Mouse (Mus musculus) retina, embryonic 14.5 days (tissue): ENCODE data around the gene Nudt19.
"Not testable (repeated sequence)": the region's sequence is repeated elsewhere in the genome, so short reads cannot be mapped to it uniquely, and the experiment has no call there.

Source experiments
- DNase-seq: peaks from one replicate; pipeline ENCODE4 v3.0.0-alpha.2; 2015; ENCODE audit warnings: low spot score

Gene Nudt19

DNA sequence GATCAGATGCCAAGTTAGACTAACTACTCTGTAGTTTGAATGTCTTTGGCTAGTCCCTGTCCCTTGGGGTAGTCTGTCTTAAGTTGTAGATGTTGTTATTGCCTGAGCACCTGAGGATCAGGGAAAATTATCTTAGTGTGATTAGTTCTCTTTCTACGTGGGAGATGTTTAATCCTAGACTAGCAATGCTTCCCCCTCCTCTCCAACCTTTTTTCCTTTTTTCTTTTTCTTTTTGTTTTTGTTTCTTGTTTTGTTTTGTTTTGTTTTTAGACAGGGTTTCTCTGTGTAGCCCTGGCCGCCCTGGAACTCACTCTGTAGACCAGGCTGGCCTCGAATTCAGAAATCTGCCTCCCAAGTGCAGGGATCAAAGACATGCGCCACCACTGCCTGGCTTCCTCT is at the start of gene Nudt19:
TSS of gene Nudt19 (minus strand) at position 100 of the 399 bp plus-strand sequence.
- no peak for DNase-seq

GRCm38 (mm10) chr7:35602766-35603165 is 46.7 kb upstream of the Nudt19 start:
- no peak for DNase-seq

DNA sequence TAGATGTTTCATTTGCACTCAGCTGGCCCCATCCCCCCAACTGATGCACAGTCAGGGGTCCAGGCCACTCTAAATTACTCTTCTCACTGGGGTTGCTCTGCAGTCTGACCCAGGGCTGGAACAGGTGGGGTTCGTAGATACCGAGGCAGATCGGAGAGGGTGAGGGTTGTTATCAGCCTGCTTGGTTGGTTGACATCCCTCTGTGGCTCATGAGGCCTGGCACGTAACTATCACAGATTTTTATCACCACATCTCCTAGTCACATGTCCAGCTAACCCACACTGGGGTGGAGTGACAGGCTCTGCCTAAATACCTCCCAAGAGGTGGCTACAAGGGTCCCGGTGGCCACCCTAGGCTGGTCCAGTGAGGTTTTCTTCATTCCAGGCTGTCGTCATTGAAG is 45.0 kb upstream of the Nudt19 start:
- no peak for DNase-seq

GRCm38 (mm10) chr7:35600031-35600430 is 43.9 kb upstream of the Nudt19 start:
- no peak for DNase-seq

GRCm38 (mm10) chr7:35599492-35599891 is 43.4 kb upstream of the Nudt19 start:
- DNase-seq, result no peak

DNA sequence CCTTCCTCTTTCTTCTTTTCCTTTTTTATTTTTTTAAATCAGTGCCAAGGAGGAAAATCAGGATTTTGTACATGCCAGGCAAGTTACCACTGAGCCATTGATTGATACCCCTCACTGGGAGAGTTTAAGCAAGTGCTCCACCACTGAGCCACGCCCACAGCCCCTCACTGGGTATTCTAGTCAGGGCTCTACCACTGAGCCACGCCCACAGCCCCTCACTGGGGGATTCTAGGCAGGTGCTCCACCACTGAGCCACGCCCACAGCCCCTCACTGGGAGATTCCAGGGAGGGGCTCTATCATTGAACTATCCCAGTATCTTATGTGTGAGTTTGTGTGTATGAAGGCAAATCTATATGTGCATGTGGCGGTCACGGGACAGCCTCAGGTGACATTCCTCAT is 38.2 kb upstream of the Nudt19 start:
- DNase-seq, result no peak

DNA sequence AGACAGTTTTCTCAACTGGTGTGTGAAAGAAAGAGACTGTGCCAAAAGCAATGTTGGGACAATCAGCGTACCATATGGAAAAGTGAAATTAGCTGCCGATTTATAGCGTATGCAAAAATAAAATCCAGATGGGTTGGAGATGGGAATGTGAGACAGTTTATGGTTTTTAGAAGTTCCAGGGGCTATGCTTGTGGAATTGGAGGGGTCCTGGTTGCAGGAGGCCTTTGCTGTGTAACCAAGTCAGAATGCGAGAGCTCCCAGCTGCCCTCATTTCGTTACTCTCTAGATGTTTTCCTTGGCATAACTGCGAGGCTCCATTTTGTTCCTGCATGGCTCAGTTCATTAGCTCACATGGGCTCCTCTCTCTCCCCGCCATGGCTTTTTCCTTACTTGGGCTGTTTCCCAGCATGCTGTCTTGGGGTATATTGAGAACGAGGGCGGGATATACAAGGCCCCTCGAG is 34.7 kb upstream of the Nudt19 start:
- no peak for DNase-seq

- DNase-seq, result no peak
Measured at GRCm38 (mm10) chr7:35589485-35589884, 33.4 kb upstream of the Nudt19 start.

DNA sequence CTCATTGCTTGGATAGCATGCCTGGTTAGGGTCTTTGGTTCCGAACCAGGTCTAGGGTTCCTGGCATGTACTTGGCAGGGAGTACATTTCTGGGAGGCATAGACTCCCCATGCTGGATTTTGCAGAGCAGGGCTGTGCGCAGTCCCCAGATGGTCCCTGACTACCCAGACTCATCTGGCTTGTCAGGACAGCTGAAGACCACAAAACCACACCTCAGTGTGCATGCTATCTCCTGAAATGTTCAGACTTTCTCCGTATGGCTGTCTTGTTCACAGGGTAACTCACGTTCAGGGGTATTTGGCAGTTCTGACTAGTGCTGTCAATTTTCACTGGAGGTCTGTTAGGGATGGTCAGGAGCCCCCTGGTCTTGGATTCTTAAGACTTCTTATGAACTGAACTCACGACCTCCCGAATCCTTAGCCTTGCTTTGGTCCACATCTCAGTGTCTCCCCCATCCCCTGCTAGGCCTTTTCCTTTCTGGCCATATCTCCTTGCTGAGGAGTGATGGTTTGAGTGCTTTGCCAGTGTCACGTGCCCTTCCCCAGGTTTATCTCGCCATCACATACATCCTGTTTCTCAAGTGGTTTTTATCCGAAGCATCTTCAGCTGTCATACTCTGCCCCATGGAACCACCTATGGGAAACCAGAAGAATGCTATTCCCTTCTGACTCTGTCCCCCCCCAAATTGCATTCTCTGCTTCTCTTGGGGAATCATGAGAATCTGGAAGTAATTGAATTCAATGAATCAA is 32.8 kb upstream of the Nudt19 start:
- DNase-seq, result no peak

- no peak for DNase-seq
Measured at GRCm38 (mm10) chr7:35587728-35588127, 31.6 kb upstream of the Nudt19 start.

DNA sequence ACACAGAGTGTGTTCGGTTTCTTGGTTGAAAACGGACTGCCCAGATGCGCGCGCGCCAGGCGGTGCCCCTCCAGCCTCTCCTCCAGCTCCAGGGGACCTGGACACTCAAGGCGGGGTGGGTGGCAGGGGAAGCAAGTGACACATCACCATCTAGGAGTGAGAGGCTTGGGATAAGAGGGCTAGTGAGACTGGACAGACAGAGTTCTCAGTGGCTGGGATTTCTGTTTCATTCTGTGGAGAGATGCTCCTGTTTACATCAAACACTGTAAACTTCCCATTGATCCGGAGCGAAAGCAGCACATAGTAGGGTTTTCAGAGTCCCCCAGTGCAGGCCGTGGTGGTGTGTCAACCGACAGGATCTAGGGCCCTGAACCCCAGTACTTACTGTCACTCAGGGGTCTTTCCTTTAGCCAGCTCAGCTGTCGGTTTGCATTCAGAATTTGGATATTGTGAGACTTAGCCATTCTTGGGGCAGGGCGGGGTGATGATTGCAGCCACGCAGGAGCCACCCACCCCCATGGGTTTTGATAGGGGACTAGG is 30.9 kb upstream of the Nudt19 start:
- no peak for DNase-seq

GRCm38 (mm10) chr7:35586055-35586905 is 30.2 kb upstream of the Nudt19 start, which contains the start of gene Ankrd27:
Gene Ankrd27, plus strand, starts transcription at chr7:35586244.
- peak; percentile 98 for DNase-seq

GRCm38 (mm10) chr7:35585191-35586054 is 29.3 kb upstream of the Nudt19 start, which contains the start of gene Rgs9bp:
Gene Rgs9bp, minus strand, starts transcription at chr7:35585582.
- peak; percentile 69 for DNase-seq

DNA sequence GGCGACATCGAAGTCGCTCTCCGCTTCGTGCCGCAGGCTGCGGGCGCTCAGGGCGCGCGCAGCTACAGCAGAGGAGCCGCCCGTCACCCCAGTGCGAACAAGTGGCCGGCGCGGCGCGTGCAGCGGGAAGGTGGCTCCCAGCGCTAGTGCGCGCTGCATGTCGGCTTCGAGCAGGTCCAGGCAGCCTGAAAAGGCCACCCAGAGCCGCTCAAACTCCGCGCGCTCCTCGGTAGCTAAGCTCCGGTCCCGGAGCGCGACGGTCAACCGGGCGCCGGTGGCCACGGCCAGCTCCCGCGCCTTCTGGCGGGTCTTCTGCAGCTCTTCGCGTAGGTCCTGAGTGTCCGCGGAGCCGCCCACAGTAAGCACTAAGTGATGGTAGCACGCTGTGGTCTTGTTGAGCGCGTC is 28.7 kb upstream of the Nudt19 start:
- peak; percentile 57 for DNase-seq

DNA sequence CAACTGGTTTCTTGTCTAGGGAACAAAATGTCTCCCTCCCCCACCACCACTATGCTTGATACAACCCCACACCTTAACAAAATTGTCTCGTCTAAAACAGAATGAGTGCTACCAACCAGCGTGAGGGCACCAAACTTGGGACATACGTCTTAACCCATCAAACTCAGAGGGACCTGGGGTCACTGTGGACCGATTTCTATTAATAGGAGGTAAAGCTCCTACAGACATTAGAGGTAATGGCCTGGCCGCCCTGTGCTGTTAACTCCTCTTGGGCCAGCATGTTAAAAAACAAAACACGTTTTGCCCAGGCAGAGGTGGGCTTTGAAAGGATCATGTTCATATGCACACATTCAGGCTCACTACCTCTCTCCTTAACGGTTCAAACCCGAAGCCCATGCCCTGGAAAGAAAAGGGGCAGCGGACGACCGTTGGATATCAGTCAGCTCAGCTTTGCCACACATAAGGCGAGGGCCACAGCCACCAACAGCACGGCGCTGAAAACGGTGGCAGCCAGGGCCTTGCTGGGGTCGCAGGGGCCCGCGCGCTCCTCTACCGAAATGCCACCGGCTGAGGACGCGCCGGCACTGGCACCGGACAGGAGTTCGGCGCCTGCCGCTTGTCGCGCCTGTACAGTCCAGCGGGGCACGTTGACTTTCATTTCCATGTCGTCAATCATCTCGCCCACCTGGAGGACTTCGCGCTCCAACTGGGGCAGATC is 28.1 kb upstream of the Nudt19 start:
- no peak for DNase-seq

- peak; percentile 25 for DNase-seq
Measured at GRCm38 (mm10) chr7:35583476-35584025, 27.4 kb upstream of the Nudt19 start.

- peak; percentile 35 for DNase-seq
Measured at GRCm38 (mm10) chr7:35582719-35583118, 26.6 kb upstream of the Nudt19 start.

- DNase-seq, result peak; percentile 75
Measured at GRCm38 (mm10) chr7:35579849-35580248, 23.7 kb upstream of the Nudt19 start.

GRCm38 (mm10) chr7:35570883-35571282 is 14.8 kb upstream of the Nudt19 start:
- DNase-seq, result not testable (repeated sequence)

DNA sequence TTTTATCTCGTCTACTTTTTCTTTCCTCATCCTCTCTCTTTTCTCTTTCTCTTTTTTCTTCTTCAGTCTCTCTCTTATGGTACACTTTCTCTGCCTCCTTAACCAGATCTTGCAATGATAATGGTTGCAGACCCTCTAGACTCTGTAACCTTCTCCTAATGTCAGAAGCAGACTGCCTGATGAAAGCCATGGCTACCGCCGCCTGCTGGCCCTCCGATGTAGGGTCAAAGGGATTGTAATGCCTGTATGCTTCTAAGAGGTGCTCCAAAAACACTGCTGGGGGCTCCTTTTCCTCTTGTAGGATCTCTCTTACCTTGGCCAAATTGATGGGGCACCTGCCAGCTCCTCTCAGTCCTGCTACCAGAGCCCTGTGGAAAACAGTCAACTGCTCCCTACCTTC is 13.6 kb upstream of the Nudt19 start:
- DNase-seq, result not testable (repeated sequence)

DNA sequence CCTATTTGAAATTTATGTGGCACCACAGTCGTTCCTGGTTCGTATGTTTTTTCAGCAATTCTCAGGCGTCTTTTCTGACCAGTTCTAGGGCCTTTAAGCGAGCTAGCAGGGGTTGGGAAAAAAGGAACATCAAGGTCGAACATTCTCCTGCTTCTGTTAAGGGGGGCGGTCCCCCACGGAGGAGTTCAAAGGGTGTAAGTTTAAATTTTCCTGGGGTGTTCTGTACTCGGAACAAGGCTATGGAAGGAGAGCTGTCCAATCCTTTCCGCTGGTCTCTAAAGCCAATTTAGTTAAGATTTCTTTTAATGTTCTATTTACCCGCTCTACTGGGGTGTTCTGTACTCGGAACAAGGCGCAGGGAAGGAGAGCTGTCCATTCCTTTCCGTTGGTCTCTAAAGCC is 9.9 kb upstream of the Nudt19 start:
- DNase-seq, result not testable (repeated sequence)
